Mouse (Mus musculus) layer of hippocampus, adult 9-11 months (tissue): ENCODE measurements at regions not wholly inside any gene's neighbourhood (a gene's known extent, or its start where the extent isn't known, plus 50 kb on each side); places are given as distances from the start of the nearest gene placed in this dataset.
A peak's percentile ranks its signal among the peaks of the same experiment; 100 is the strongest.
"Not testable (repeated sequence)": the region's sequence is repeated elsewhere in the genome, so short reads cannot be mapped to it uniquely, and the experiment has no call there.

ENCODE experiments used
- DNase-seq: peaks from one replicate; pipeline ENCODE4 v3.0.0; 2022

GRCm38 (mm10) chr12:29050516-29051251, 299.1 kb downstream of the Eipr1 start:
- no peak for DNase-seq

- no peak for DNase-seq
Observed at GRCm38 (mm10) chr12:29054367-29054766, 302.8 kb downstream of the Eipr1 start.

- no peak for DNase-seq
Observed at GRCm38 (mm10) chr12:29062025-29062637, 310.5 kb downstream of the Eipr1 start.

GRCm38 (mm10) chr12:29062801-29063200, 311.2 kb downstream of the Eipr1 start:
- no peak for DNase-seq

GRCm38 (mm10) chr12:29068180-29068579, 316.6 kb downstream of the Eipr1 start:
- DNase-seq = no peak

- DNase-seq = no peak
Observed at GRCm38 (mm10) chr12:29075096-29075852, 323.7 kb downstream of the Eipr1 start.

- no peak for DNase-seq
Observed at GRCm38 (mm10) chr12:29076606-29077005, 325.0 kb downstream of the Eipr1 start.

- no peak for DNase-seq
Observed at GRCm38 (mm10) chr12:29079011-29079410, 327.4 kb downstream of the Eipr1 start.

GRCm38 (mm10) chr12:29083426-29084221, 332.0 kb downstream of the Eipr1 start:
- peak; percentile 83 for DNase-seq

- not testable (repeated sequence) for DNase-seq
Observed at GRCm38 (mm10) chr12:29087245-29087644, 335.6 kb downstream of the Eipr1 start.

GRCm38 (mm10) chr12:29089634-29090033, 338.0 kb downstream of the Eipr1 start:
- no peak for DNase-seq

GRCm38 (mm10) chr12:29090451-29090850, 338.8 kb downstream of the Eipr1 start:
- DNase-seq = no peak

- DNase-seq = no peak
Observed at GRCm38 (mm10) chr12:29095406-29096032, 343.9 kb downstream of the Eipr1 start.

- DNase-seq = peak; percentile 60
Observed at GRCm38 (mm10) chr12:29096033-29096913, 344.7 kb downstream of the Eipr1 start.

- no peak for DNase-seq
Observed at GRCm38 (mm10) chr12:29100042-29100570, 348.5 kb downstream of the Eipr1 start.

- no peak for DNase-seq
Observed at GRCm38 (mm10) chr12:29106893-29107719, 355.5 kb downstream of the Eipr1 start.

GRCm38 (mm10) chr12:29107720-29108051, 356.1 kb downstream of the Eipr1 start:
- DNase-seq = no peak

- DNase-seq = no peak
Observed at GRCm38 (mm10) chr12:29118336-29118735, 366.7 kb downstream of the Eipr1 start.

- no peak for DNase-seq
Observed at GRCm38 (mm10) chr12:29121159-29121558, 369.6 kb downstream of the Eipr1 start.

GRCm38 (mm10) chr12:29122931-29123330, 371.3 kb downstream of the Eipr1 start:
- no peak for DNase-seq
